Comparison of ENCODE assay signal across 9 mouse cellular contexts in genomic region chr17:57334761-57335150, GRCm38 (mm10). TPM values are rescaled to one million over a fixed set of nuclear protein-coding genes. Genes with fewer than 3 reads are reported as not detected.
A peak's percentile ranks its signal among the peaks of the same experiment; 100 is the strongest.
DNase-seq lines count a peak whose midpoint lies in the region; ATAC-seq and TF ChIP-seq lines count a peak whose summit lies in the region.
"Had no signal": no experiment of that assay in that cellular context is flagged by ENCODE, and none has a peak within 500 bp of the region (broad histone marks: within the 10 kb centered on the region; RNA-seq: fewer than 3 reads in every experiment).

No protein-coding gene starts in this region.

- TF ChIP-seq EP300 in heart, postnatal 0 days (IDR thresholded peaks at IDR 0.05; ENCODE audit: low read depth), result no peak
- no peak for TF ChIP-seq EP300 in liver, embryonic 14.5 days (IDR thresholded peaks at IDR 0.05; ENCODE audit: low read depth)

- H3K36me3 ChIP-seq in heart, postnatal 0 days (replicated peaks; ENCODE audit: control insufficient read depth, insufficient read depth, low read length), result no peaks in the 10 kb centered on the region
- no peaks in the 10 kb centered on the region for H3K36me3 ChIP-seq in liver, embryonic 14.5 days (replicated peaks; ENCODE audit: control insufficient read depth, insufficient read depth, low read depth)
- H3K36me3 ChIP-seq in neural tube, embryonic 11.5 days (ENCODE audit: control insufficient read depth, insufficient read depth, low read length), result no peaks in the 10 kb centered on the region
- no peaks in the 10 kb centered on the region for H3K36me3 ChIP-seq in stomach, embryonic 16.5 days (ENCODE audit: control insufficient read depth, insufficient read depth, low read length)

- TF ChIP-seq CTCF in brain, embryonic 14.5 days (IDR thresholded peaks at IDR 0.05; ENCODE audit: borderline replicate concordance, extremely low read depth, insufficient read depth, insufficient read length), result peak; percentile 95
- TF ChIP-seq CTCF in heart, postnatal 0 days (IDR thresholded peaks at IDR 0.05; ENCODE audit: low read depth), result peak; percentile 89
- peak; percentile 97 for TF ChIP-seq CTCF in liver, embryonic 14.5 days (IDR thresholded peaks at IDR 0.05; ENCODE audit: low read depth)

- H3K27me3 ChIP-seq in heart, postnatal 0 days (ENCODE audit: control insufficient read depth, insufficient read depth, low read length), result no peaks in the 10 kb centered on the region
- no peaks in the 10 kb centered on the region for H3K27me3 ChIP-seq in liver, embryonic 14.5 days (ENCODE audit: control insufficient read depth, insufficient read depth, low read length)
- H3K27me3 ChIP-seq in neural tube, embryonic 11.5 days (ENCODE audit: control insufficient read depth, insufficient read depth, low read length), result no peaks in the 10 kb centered on the region
- no peaks in the 10 kb centered on the region for H3K27me3 ChIP-seq in stomach, embryonic 16.5 days (ENCODE audit: control insufficient read depth, insufficient read depth, low read length)

- H3K27ac ChIP-seq in heart, postnatal 0 days (ENCODE audit: low read depth), result no peak overlapping the region
- no peak overlapping the region for H3K27ac ChIP-seq in liver, embryonic 14.5 days
- no peak overlapping the region for H3K27ac ChIP-seq in neural tube, embryonic 11.5 days (ENCODE audit: low read depth, low read length)
- no peak overlapping the region for H3K27ac ChIP-seq in stomach, embryonic 16.5 days (ENCODE audit: low read length)

- H3K4me3 ChIP-seq in heart, postnatal 0 days (ENCODE audit: low read depth, low read length), result no peak overlapping the region
- no peak overlapping the region for H3K4me3 ChIP-seq in liver, embryonic 14.5 days (ENCODE audit: insufficient read depth in 1 of 2, low read depth in 2 of 2, low read length in 2 of 2)
- no peak overlapping the region for H3K4me3 ChIP-seq in neural tube, embryonic 11.5 days (ENCODE audit: low read depth, low read length)
- no peak overlapping the region for H3K4me3 ChIP-seq in stomach, embryonic 16.5 days (replicated peaks; ENCODE audit: low read length)
- H3K4me3 ChIP-seq: erythroblast, embryonic 14.5 days had no signal

- ATAC-seq in CD4-positive, CD25-positive, alpha-beta regulatory T cell, adult 4 months, result peak; percentile 46
- peak; percentile 43; the same call in 1 of the 2 replicates for ATAC-seq in heart, postnatal 0 days (ENCODE audit: insufficient read depth, low read depth)
- 0 out of 2 replicates have a peak, but pooled peaks have one; percentile 34 for ATAC-seq in liver, embryonic 14.5 days (ENCODE audit: insufficient read depth)
- peak; percentile 35 for ATAC-seq in neural tube, embryonic 11.5 days (ENCODE audit: insufficient read depth, low FRiP score, low TSS enrichment)
- no peak; the same call in 1 of the 2 replicates for ATAC-seq in stomach, embryonic 16.5 days (ENCODE audit: insufficient read depth, low FRiP score)

- H3K4me1 ChIP-seq in heart, postnatal 0 days (ENCODE audit: control insufficient read depth, insufficient read depth), result no peaks in the 10 kb centered on the region
- H3K4me1 ChIP-seq in liver, embryonic 14.5 days (replicated peaks; ENCODE audit: control insufficient read depth in 2 of 2, insufficient read depth in 2 of 2, low read length in 1 of 2), result no peaks in the 10 kb centered on the region; a peak in 1 of 4 replicates
- no peaks in the 10 kb centered on the region for H3K4me1 ChIP-seq in neural tube, embryonic 11.5 days (ENCODE audit: control insufficient read depth, insufficient read depth, low read length)
- H3K4me1 ChIP-seq in stomach, embryonic 16.5 days (ENCODE audit: control insufficient read depth, insufficient read depth, low read length), result peaks cover 3% of the 10 kb centered on the region

- H3K9me3 ChIP-seq in heart, postnatal 0 days (replicated peaks; ENCODE audit: control insufficient read depth, low read length), result no peaks in the 10 kb centered on the region
- no peaks in the 10 kb centered on the region for H3K9me3 ChIP-seq in liver, embryonic 14.5 days (ENCODE audit: control insufficient read depth, low read length)
- no peaks in the 10 kb centered on the region; the same call in 1 of the 2 replicates for H3K9me3 ChIP-seq in neural tube, embryonic 11.5 days (ENCODE audit: control insufficient read depth, low read length)
- H3K9me3 ChIP-seq in stomach, embryonic 16.5 days (replicated peaks; ENCODE audit: control insufficient read depth, low read length), result no peaks in the 10 kb centered on the region

- 6% methylated on average over 16 of the region's 16 CpGs for WGBS in heart, postnatal 0 days
- WGBS in liver, embryonic 14.5 days (ENCODE audit: insufficient replicate concordance), result 5% methylated on average over 16 of the region's 16 CpGs
- WGBS in neural tube, embryonic 11.5 days, result 7% methylated on average over 16 of the region's 16 CpGs
- 6% methylated on average over 16 of the region's 16 CpGs for WGBS in stomach, embryonic 16.5 days

- peak; percentile 81 for DNase-seq in brain, embryonic 14.5 days (ENCODE audit: low read depth)
- peak; percentile 28 for DNase-seq in fibroblast of lung, adult 2 months (ENCODE audit: low read depth)
- peak; percentile 57 for DNase-seq in heart, postnatal 0 days (ENCODE audit: low spot score)
- DNase-seq in kidney, postnatal 25 days, result peak; percentile 81 to 88
- peak; percentile 42 to 56 (median 54) for DNase-seq in liver, embryonic 14.5 days (ENCODE audit: low read depth in 3 of 3, low spot score in 3 of 3)
- peak; percentile 85 for DNase-seq in neural tube, embryonic 11.5 days (ENCODE audit: low spot score)

- TF ChIP-seq POLR2A in brain, embryonic 14.5 days (IDR thresholded peaks at IDR 0.05; ENCODE audit: borderline replicate concordance, extremely low read depth, insufficient read depth, insufficient read length, poor library complexity, severe bottlenecking), result no peak

- H3K4me2 ChIP-seq in heart, postnatal 0 days (ENCODE audit: low read depth, low read length), result no peak overlapping the region
- 0 out of 2 replicates have a peak overlapping the region, but pooled peaks have one; percentile 32 for H3K4me2 ChIP-seq in liver, embryonic 14.5 days (ENCODE audit: low read depth)
- H3K4me2 ChIP-seq in neural tube, embryonic 11.5 days (ENCODE audit: low read depth), result peak overlapping the region; percentile 10; the same call in 1 of the 2 replicates
- peak overlapping the region; percentile 24; the same call in 1 of the 2 replicates for H3K4me2 ChIP-seq in stomach, embryonic 16.5 days (ENCODE audit: low read depth, low read length)

- H3K9ac ChIP-seq in heart, postnatal 0 days (replicated peaks; ENCODE audit: low read depth, low read length), result no peak overlapping the region
- H3K9ac ChIP-seq in liver, embryonic 14.5 days (replicated peaks), result no peak overlapping the region
- H3K9ac ChIP-seq in neural tube, embryonic 11.5 days (ENCODE audit: low read length), result no peak overlapping the region
- H3K9ac ChIP-seq in stomach, embryonic 16.5 days (ENCODE audit: low read length), result no peak overlapping the region

RNA-seq across cellular contexts. Expression of gene Adgre1, which starts 23.7 kb away (rescaled TPM):
- polyA plus RNA-seq in CD4-positive, CD25-positive, alpha-beta regulatory T cell, adult 4 months (2017; shearing (Covaris generic)), result 1 to 10 TPM in 1 of 2 experiments, under 1 TPM in 1; 0.79 to 2.9 TPM
- polyA plus RNA-seq in brain, embryonic 14.5 days (2012; rRNA removed), result 3.0 and 3.8 TPM in 2 replicates
- 7.8 and 8.5 TPM in 2 replicates for total RNA-seq in heart, postnatal 0 days (2014; rRNA removed; ENCODE audit: low replicate concordance)
- polyA plus RNA-seq in heart, postnatal 0 days (2015; fragmentation: Nextera tagmentation; extraction: Ambion mirVana), result 2.2 and 2.6 TPM in 2 replicates
- polyA plus RNA-seq in liver, embryonic 14.5 days (2012; rRNA removed), result 9.9 and 10.9 TPM in 2 replicates
- 20.4 and 22.4 TPM in 2 replicates for polyA plus RNA-seq in liver, embryonic 14.5 days (2014; fragmentation: Nextera tagmentation; extraction: Ambion mirVana)
- polyA plus RNA-seq in neural tube, embryonic 11.5 days (2014; fragmentation: Nextera tagmentation; extraction: Ambion mirVana), result 2.7 and 3.6 TPM in 2 replicates
- 8.8 and 9.7 TPM in 2 replicates for polyA plus RNA-seq in stomach, embryonic 16.5 days (2015; fragmentation: Nextera tagmentation; extraction: Ambion mirVana)

RNA-seq across cellular contexts. Expression of gene Vav1, which starts 55.9 kb away (rescaled TPM):
- polyA plus RNA-seq in CD4-positive, CD25-positive, alpha-beta regulatory T cell, adult 4 months (2017; shearing (Covaris generic)), result 100 to 1,000 TPM in 1 of 2 experiments, 10 to 100 TPM in 1; 88.9 to 130 TPM
- 0.82 and 0.86 TPM in 2 replicates for polyA plus RNA-seq in brain, embryonic 14.5 days (2012; rRNA removed)
- total RNA-seq in heart, postnatal 0 days (2014; rRNA removed; ENCODE audit: low replicate concordance), result 2.6 and 2.7 TPM in 2 replicates
- polyA plus RNA-seq in heart, postnatal 0 days (2015; fragmentation: Nextera tagmentation; extraction: Ambion mirVana), result 1.0 TPM in 2 replicates
- polyA plus RNA-seq in liver, embryonic 14.5 days (2012; rRNA removed), result 4.6 and 6.9 TPM in 2 replicates
- 10.7 and 11.0 TPM in 2 replicates for polyA plus RNA-seq in liver, embryonic 14.5 days (2014; fragmentation: Nextera tagmentation; extraction: Ambion mirVana)
- 1.9 and 2.5 TPM in 2 replicates for polyA plus RNA-seq in neural tube, embryonic 11.5 days (2014; fragmentation: Nextera tagmentation; extraction: Ambion mirVana)
- 3.9 and 5.8 TPM in 2 replicates for polyA plus RNA-seq in stomach, embryonic 16.5 days (2015; fragmentation: Nextera tagmentation; extraction: Ambion mirVana)

Comparison
In these comparisons a context has a peak if more than half of its experiments do, and no peak if none do; other contexts are left out.
1. DNase-seq: peak in every context shown above with its lines; median percentile 85 in neural tube, embryonic 11.5 days; 84 in kidney, postnatal 25 days; 81 in brain, embryonic 14.5 days; 57 in heart, postnatal 0 days; 54 in liver, embryonic 14.5 days; 28 in fibroblast of lung, adult 2 months.
2. RNA of gene Vav1, which starts 55.9 kb away (polyA plus RNA-seq): 88.9 to 130 TPM in CD4-positive, CD25-positive, alpha-beta regulatory T cell, adult 4 months; 4.6 to 11.0 TPM in liver, embryonic 14.5 days, 3.9 to 5.8 TPM in stomach, embryonic 16.5 days, 1.9 to 2.5 TPM in neural tube, embryonic 11.5 days, 1.0 TPM in heart, postnatal 0 days and 0.82 to 0.86 TPM in brain, embryonic 14.5 days; every median in the first group is over 4 times any median in the second.
3. Peak in every context shown above with its lines, with median percentiles within 50 percentile points of each other: CTCF ChIP-seq.